Mouse (Mus musculus) small intestine, adult 2 months (tissue): Measurements from ENCODE around the gene Pold4. TPM values are rescaled to one million over a fixed set of nuclear protein-coding genes. Genes with fewer than 3 reads are reported as not detected.

Source experiments
- H3K27ac ChIP-seq: fragments of 200-500 bp; 2 replicates; pipeline ENCODE4 v1.5.1; 2012; ENCODE audit warnings: low read depth, low read length, control low read depth, inconsistent platforms; ENCODE audit not compliant: insufficient read depth
- H3K27me3 ChIP-seq: fragments of 200-500 bp; 2 replicates; pipeline ENCODE4 v1.6.1; 2012; ENCODE audit warnings: mild to moderate bottlenecking, moderate library complexity, low read length, inconsistent platforms; ENCODE audit not compliant: control insufficient read depth, insufficient read depth
- H3K36me3 ChIP-seq: fragments of 200-500 bp; 2 replicates; pipeline ENCODE4 v1.6.1; 2012; ENCODE audit warnings: mild to moderate bottlenecking, low read length, control low read depth, inconsistent platforms; ENCODE audit not compliant: control insufficient read depth, insufficient read depth
- H3K4me1 ChIP-seq: fragments of 200-500 bp; 2 replicates; pipeline ENCODE4 v1.6.1; 2012; ENCODE audit warnings: low read length, inconsistent platforms, mixed read lengths; ENCODE audit not compliant: control insufficient read depth, insufficient read depth, insufficient read length
- H3K4me3 ChIP-seq: fragments of 200-500 bp; 2 replicates; pipeline ENCODE4 v1.5.1; 2012; ENCODE audit warnings: low read depth, mild to moderate bottlenecking, control low read depth, inconsistent platforms, low read length, moderate library complexity
- CTCF ChIP-seq: fragments of 200-500 bp; IDR thresholded peaks from 2 replicates; pipeline ENCODE4 v1.5.1; 2012; ENCODE audit warnings: low read depth, mild to moderate bottlenecking, control low read depth, inconsistent platforms, low read length, moderate library complexity, mixed read lengths; ENCODE audit not compliant: insufficient replicate concordance, insufficient read length; ENCODE audit errors: extremely low read depth
- POLR2A ChIP-seq: fragments of 200-500 bp; IDR thresholded peaks from 2 replicates; pipeline ENCODE4 v1.6.1; 2012; ENCODE audit warnings: low read depth, mild to moderate bottlenecking, control low read depth, inconsistent platforms, low read length, moderate library complexity
- WGBS: fragments of 180-500 bp; shearing (Covaris S2); methylation state at CpG from one replicate; pipeline ENCODE4 v1.1.7; 2018; 5-methylcytosine and 5-hydroxymethylcytosine counted together
- polyA plus RNA-seq: library from polyadenylated mRNA; depleted of rRNA; stranded (reverse); fragments of >200 nt; gene quantifications from 2 replicates; pipeline ENCODE4 v1.2.3, GENCODE M21; 2012

Gene Pold4
- polyA plus RNA-seq, 1 experiment: 118 TPM

- no peak for TF ChIP-seq POLR2A
- no peak for TF ChIP-seq CTCF
- no peaks in the 10 kb centered on the region for H3K36me3 ChIP-seq
- peaks cover 10% of the 10 kb centered on the region for H3K4me1 ChIP-seq
- H3K4me3 ChIP-seq: no peak overlapping the region
- 30% methylated on average over 14 of the region's 14 CpGs for WGBS
- H3K27me3 ChIP-seq: no peaks in the 10 kb centered on the region
- peak overlapping the region; percentile 22; the same call in 1 of the 2 replicates for H3K27ac ChIP-seq
These were observed 10.5 kb upstream of the Pold4 start for GRCm38 (mm10) chr19:4220957-4221743.

- H3K4me1 ChIP-seq: peaks cover 10% of the 10 kb centered on the region
- TF ChIP-seq POLR2A (no peak), CTCF (no peak)
These were observed 9.5 kb upstream of the Pold4 start for GRCm38 (mm10) chr19:4222165-4222564.

GRCm38 (mm10) chr19:4226779-4227178 lies 4.9 kb upstream of the Pold4 start:
- no peak overlapping the region for H3K27ac ChIP-seq
- no peaks in the 10 kb centered on the region for H3K27me3 ChIP-seq
- 86% methylated on average over 7 of the region's 7 CpGs for WGBS
- peaks cover 6% of the 10 kb centered on the region for H3K4me1 ChIP-seq
- H3K4me3 ChIP-seq: no peak overlapping the region
- no peak for TF ChIP-seq CTCF
- TF ChIP-seq POLR2A: no peak
- no peaks in the 10 kb centered on the region for H3K36me3 ChIP-seq

More at GRCm38 (mm10) chr19:4222165-4222564, 9.5 kb upstream of the Pold4 start:
- Histone ChIP-seq H3K36me3 (no peaks in the 10 kb centered on the region), H3K27ac (no peak overlapping the region), H3K4me3 (no peak overlapping the region), H3K27me3 (no peaks in the 10 kb centered on the region)
- 73% methylated on average over 11 of the region's 11 CpGs for WGBS

- WGBS: 69% methylated on average over 5 of the region's 5 CpGs
- no peaks in the 10 kb centered on the region for H3K36me3 ChIP-seq
These were observed 4.3 kb upstream of the Pold4 start for GRCm38 (mm10) chr19:4227446-4227845.

GRCm38 (mm10) chr19:4227894-4228678 lies 3.6 kb upstream of the Pold4 start:
- no peak for TF ChIP-seq POLR2A
- TF ChIP-seq CTCF: peak; percentile 85; the same call in 1 of the 2 replicates
- no peaks in the 10 kb centered on the region for H3K36me3 ChIP-seq
- no peak overlapping the region for H3K27ac ChIP-seq
- no peaks in the 10 kb centered on the region for H3K27me3 ChIP-seq
- no peak overlapping the region for H3K4me3 ChIP-seq
- peaks cover 12% of the 10 kb centered on the region for H3K4me1 ChIP-seq
- 25% methylated on average over 8 of the region's 8 CpGs for whole genome bisulfite sequencing

More at GRCm38 (mm10) chr19:4227446-4227845, 4.3 kb upstream of the Pold4 start:
- Histone ChIP-seq H3K4me1 (peaks cover 9% of the 10 kb centered on the region), H3K27ac (no peak overlapping the region), H3K27me3 (no peaks in the 10 kb centered on the region), H3K4me3 (no peak overlapping the region)
- TF ChIP-seq POLR2A: no peak
- TF ChIP-seq CTCF: no peak

GRCm38 (mm10) chr19:4228891-4229290 lies 2.8 kb upstream of the Pold4 start:
- H3K36me3 ChIP-seq: no peaks in the 10 kb centered on the region
- WGBS: 43% methylated on average over 4 of the region's 4 CpGs
- no peak overlapping the region for H3K27ac ChIP-seq
- TF ChIP-seq CTCF: no peak
- no peak for TF ChIP-seq POLR2A
- H3K4me1 ChIP-seq: peaks cover 12% of the 10 kb centered on the region
- no peaks in the 10 kb centered on the region for H3K27me3 ChIP-seq
- H3K4me3 ChIP-seq: no peak overlapping the region
